Mouse (Mus musculus) heart, adult 2 months (tissue): ENCODE data around the gene Tex33.

Experiments used
- CTCF ChIP-seq: fragments of 200-600 bp; IDR thresholded peaks from 2 replicates; pipeline ENCODE4 v1.8.1; 2022; ENCODE audit warnings: antibody characterized with exemption, mild to moderate bottlenecking, moderate library complexity
- EP300 ChIP-seq: fragments of 200-500 bp; IDR thresholded peaks from 2 replicates; pipeline ENCODE4 v1.6.1; 2011; ENCODE audit warnings: low read depth, low read length, control low read depth; ENCODE audit not compliant: insufficient read depth
- POLR2A ChIP-seq: fragments of 200-500 bp; IDR thresholded peaks from 2 replicates; pipeline ENCODE4 v1.6.1; 2011; ENCODE audit warnings: mild to moderate bottlenecking, low read depth, low read length, control low read depth; ENCODE audit not compliant: insufficient read depth

GRCm38 (mm10) chr15:78372796-78373195 lies 22.9 kb downstream of the Tex33 start:
- TF ChIP-seq POLR2A: no peak
- no peak for TF ChIP-seq CTCF
- no peak for TF ChIP-seq EP300
